Mouse (Mus musculus): ENCODE data around the gene Mmp19.
A peak's percentile ranks its signal among the peaks of the same experiment; 100 is the strongest.
"Not testable (repeated sequence)": the region's sequence is repeated elsewhere in the genome, so short reads cannot be mapped to it uniquely, and the experiment has no call there.

The Mmp19 gene

GRCm38 (mm10) chr10:128801981-128802495, 11.3 kb downstream of the Mmp19 start:
- no peak for DNase-seq (ENCODE audit: low read depth, low spot score)

- no peak for DNase-seq (ENCODE audit: low read depth, low spot score)
Measured at GRCm38 (mm10) chr10:128802956-128803355, 12.2 kb downstream of the Mmp19 start.

GRCm38 (mm10) chr10:128803361-128803760, 12.7 kb downstream of the Mmp19 start:
- no peak for DNase-seq (ENCODE audit: low read depth, low spot score)

GRCm38 (mm10) chr10:128803771-128804270, 13.1 kb downstream of the Mmp19 start, which contains the start of gene Dnajc14:
Gene Dnajc14, plus strand, starts transcription at chr10:128804062.
- DNase-seq (ENCODE audit: low read depth, low spot score): peak; percentile 29

GRCm38 (mm10) chr10:128804271-128805091, 13.8 kb downstream of the Mmp19 start, which contains the start of gene Tmem198b:
Gene Tmem198b, minus strand, starts transcription at chr10:128804370.
- peak; percentile 74 for DNase-seq (ENCODE audit: low read depth, low spot score)

GRCm38 (mm10) chr10:128805092-128806000, 14.6 kb downstream of the Mmp19 start:
- DNase-seq (ENCODE audit: low read depth, low spot score): peak; percentile 96

- DNase-seq (ENCODE audit: low read depth, low spot score): no peak
Measured at GRCm38 (mm10) chr10:128806086-128806485, 15.4 kb downstream of the Mmp19 start.

- DNase-seq (ENCODE audit: low read depth, low spot score): no peak
Measured at GRCm38 (mm10) chr10:128807018-128807417, 16.3 kb downstream of the Mmp19 start.

GRCm38 (mm10) chr10:128817033-128817432, 26.3 kb downstream of the Mmp19 start, which contains the start of gene Sarnp:
Gene Sarnp, plus strand, starts transcription at chr10:128817333.
- no peak for DNase-seq (ENCODE audit: low read depth, low spot score)

- no peak for DNase-seq (ENCODE audit: low read depth, low spot score)
Measured at GRCm38 (mm10) chr10:128820217-128820616, 29.5 kb downstream of the Mmp19 start.

GRCm38 (mm10) chr10:128821358-128822056, 30.8 kb downstream of the Mmp19 start, which contains the start of gene Ormdl2:
Gene Ormdl2, minus strand, starts transcription at chr10:128821645.
- DNase-seq (ENCODE audit: low read depth, low spot score): peak; percentile 99

- no peak for DNase-seq (ENCODE audit: low read depth, low spot score)
Measured at GRCm38 (mm10) chr10:128822135-128822534, 31.4 kb downstream of the Mmp19 start.

GRCm38 (mm10) chr10:128823087-128823486, 32.4 kb downstream of the Mmp19 start:
- DNase-seq (ENCODE audit: low read depth, low spot score): not testable (repeated sequence)

GRCm38 (mm10) chr10:128823821-128824220, 33.1 kb downstream of the Mmp19 start:
- no peak for DNase-seq (ENCODE audit: low read depth, low spot score)

- no peak for DNase-seq (ENCODE audit: low read depth, low spot score)
Measured at GRCm38 (mm10) chr10:128837400-128837799, 46.7 kb downstream of the Mmp19 start.

GRCm38 (mm10) chr10:128839434-128839833, 48.7 kb downstream of the Mmp19 start:
- DNase-seq (ENCODE audit: low read depth, low spot score): no peak

- no peak for DNase-seq (ENCODE audit: low read depth, low spot score)
Measured at GRCm38 (mm10) chr10:128840612-128841011, 49.9 kb downstream of the Mmp19 start.

- DNase-seq (ENCODE audit: low read depth, low spot score): no peak
Measured at GRCm38 (mm10) chr10:128843260-128843659, 52.5 kb downstream of the Mmp19 start.

GRCm38 (mm10) chr10:128845516-128845915, 54.8 kb downstream of the Mmp19 start:
- peak; percentile 57 for DNase-seq (ENCODE audit: low read depth, low spot score)

GRCm38 (mm10) chr10:128846664-128847063, 56.0 kb downstream of the Mmp19 start:
- no peak for DNase-seq (ENCODE audit: low read depth, low spot score)

GRCm38 (mm10) chr10:128848426-128848825, 57.7 kb downstream of the Mmp19 start:
- DNase-seq (ENCODE audit: low read depth, low spot score): no peak
